Mouse (Mus musculus): ENCODE measurements at regions not wholly inside any gene's neighbourhood (a gene's known extent, or its start where the extent isn't known, plus 50 kb on each side); places are given as distances from the start of the nearest gene placed in this dataset.

GRCm38 (mm10) chr19:25729103-25729502 lies 56.9 kb downstream of the Dmrt2 start:
- 90% methylated on average over 5 of the region's 5 CpGs for WGBS
- Histone ChIP-seq H3K27ac (no peak overlapping the region), H3K4me1 (no peaks in the 10 kb centered on the region), H3K4me2 (replicated peaks) (no peak overlapping the region), H3K9me3 (replicated peaks) (no peaks in the 10 kb centered on the region), H3K27me3 (no peaks in the 10 kb centered on the region), H3K9ac (no peak overlapping the region), H3K4me3 (no peak overlapping the region), H3K36me3 (no peaks in the 10 kb centered on the region)
- ATAC-seq (ENCODE audit: low FRiP score), result no peak

GRCm38 (mm10) chr19:25729633-25730032 lies 57.4 kb downstream of the Dmrt2 start:
- H3K9ac ChIP-seq, result no peak overlapping the region
- no peaks in the 10 kb centered on the region for H3K9me3 ChIP-seq (replicated peaks)
- 93% methylated on average over 1 of the region's 1 CpGs for whole genome bisulfite sequencing
- H3K27ac ChIP-seq, result no peak overlapping the region
- H3K4me2 ChIP-seq (replicated peaks), result no peak overlapping the region
- H3K27me3 ChIP-seq, result no peaks in the 10 kb centered on the region
- H3K4me1 ChIP-seq, result no peaks in the 10 kb centered on the region
- ATAC-seq (ENCODE audit: low FRiP score), result no peak
- no peaks in the 10 kb centered on the region for H3K36me3 ChIP-seq
- H3K4me3 ChIP-seq, result no peak overlapping the region

DNA sequence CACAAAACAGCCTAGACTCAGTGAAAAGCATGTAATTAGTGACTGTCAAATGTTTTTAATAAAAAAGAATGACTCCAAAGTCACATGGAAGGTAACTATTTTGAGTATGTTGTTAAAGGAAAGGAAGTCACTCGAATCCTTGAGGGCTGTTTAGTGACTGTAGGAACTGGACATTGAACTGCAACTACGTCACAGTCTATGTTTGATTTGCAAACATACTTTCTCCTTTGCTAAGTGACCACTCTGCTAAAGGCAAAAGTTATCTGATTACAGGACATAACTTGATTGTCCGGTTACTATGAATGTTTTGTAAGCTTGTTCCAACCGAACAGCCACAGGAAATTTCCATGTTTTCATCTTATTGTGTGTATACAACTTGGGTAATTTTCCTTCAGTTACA lies 106.2 kb downstream of the Dmrt2 start:
- Histone ChIP-seq H3K9ac (no peak overlapping the region), H3K27ac (no peak overlapping the region), H3K4me3 (no peak overlapping the region), H3K4me2 (replicated peaks) (no peak overlapping the region), H3K27me3 (no peaks in the 10 kb centered on the region), H3K36me3 (no peaks in the 10 kb centered on the region), H3K4me1 (no peaks in the 10 kb centered on the region), H3K9me3 (replicated peaks) (no peaks in the 10 kb centered on the region)
- no peak for ATAC-seq (ENCODE audit: low FRiP score)
- WGBS, result 84% methylated on average over 4 of the region's 4 CpGs

- no peak overlapping the region for H3K9ac ChIP-seq
- no peaks in the 10 kb centered on the region for H3K9me3 ChIP-seq (replicated peaks)
- H3K4me1 ChIP-seq, result no peaks in the 10 kb centered on the region
- H3K4me2 ChIP-seq (replicated peaks), result no peak overlapping the region
- H3K27ac ChIP-seq, result no peak overlapping the region
- H3K36me3 ChIP-seq, result no peaks in the 10 kb centered on the region
- no peaks in the 10 kb centered on the region for H3K27me3 ChIP-seq
- ATAC-seq (ENCODE audit: low FRiP score), result no peak
- no peak overlapping the region for H3K4me3 ChIP-seq
- 59% methylated on average over 7 of the region's 7 CpGs for WGBS
These were observed 107.1 kb downstream of the Dmrt2 start for GRCm38 (mm10) chr19:25779356-25779755.

GRCm38 (mm10) chr19:25781314-25781713 lies 109.1 kb downstream of the Dmrt2 start:
- H3K4me1 ChIP-seq, result no peaks in the 10 kb centered on the region
- no peak overlapping the region for H3K4me2 ChIP-seq (replicated peaks)
- ATAC-seq (ENCODE audit: low FRiP score), result no peak
- no peak overlapping the region for H3K4me3 ChIP-seq
- H3K27me3 ChIP-seq, result no peaks in the 10 kb centered on the region
- H3K9me3 ChIP-seq (replicated peaks), result no peaks in the 10 kb centered on the region
- WGBS, result 88% methylated on average over 7 of the region's 7 CpGs
- no peak overlapping the region for H3K27ac ChIP-seq
- H3K36me3 ChIP-seq, result no peaks in the 10 kb centered on the region
- no peak overlapping the region for H3K9ac ChIP-seq

DNA sequence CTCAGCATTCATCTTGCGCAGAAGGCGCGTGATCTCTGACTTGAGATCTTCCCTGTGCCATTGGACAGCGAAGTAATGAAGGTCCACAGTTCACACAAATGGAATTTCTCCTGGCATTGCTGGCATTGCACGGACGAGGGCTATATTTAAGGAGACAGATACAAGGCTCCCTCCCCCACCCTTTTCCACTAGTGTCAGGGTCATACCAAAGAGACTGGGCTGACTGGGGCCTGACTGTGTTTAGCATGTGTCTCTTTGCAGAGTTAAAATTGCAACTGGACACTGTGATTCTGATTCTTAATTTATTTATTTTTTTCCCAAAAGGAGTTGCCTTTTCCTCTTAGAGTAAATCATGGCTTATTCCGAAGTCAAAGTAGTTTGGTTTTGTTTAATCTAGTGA lies 130.5 kb downstream of the Dmrt2 start:
- WGBS, result 81% methylated on average over 7 of the region's 7 CpGs
- H3K4me2 ChIP-seq (replicated peaks), result no peak overlapping the region

GRCm38 (mm10) chr19:25805351-25805750 lies 133.1 kb downstream of the Dmrt2 start:
- H3K36me3 ChIP-seq, result no peaks in the 10 kb centered on the region
- H3K4me2 ChIP-seq (replicated peaks), result no peak overlapping the region
- no peaks in the 10 kb centered on the region for H3K27me3 ChIP-seq
- no peaks in the 10 kb centered on the region for H3K4me1 ChIP-seq
- H3K9me3 ChIP-seq (replicated peaks), result no peaks in the 10 kb centered on the region
- ATAC-seq (ENCODE audit: low FRiP score), result no peak
- no peak overlapping the region for H3K27ac ChIP-seq
- no peak overlapping the region for H3K4me3 ChIP-seq
- no peak overlapping the region for H3K9ac ChIP-seq
- WGBS, result 66% methylated on average over 11 of the region's 11 CpGs

More for the DNA sequence above, 130.5 kb downstream of the Dmrt2 start:
- H3K36me3 ChIP-seq, result no peaks in the 10 kb centered on the region
- H3K4me1 ChIP-seq, result no peaks in the 10 kb centered on the region
- ATAC-seq (ENCODE audit: low FRiP score), result no peak
- H3K27me3 ChIP-seq, result no peaks in the 10 kb centered on the region
- no peak overlapping the region for H3K9ac ChIP-seq
- no peak overlapping the region for H3K27ac ChIP-seq
- no peak overlapping the region for H3K4me3 ChIP-seq
- no peaks in the 10 kb centered on the region for H3K9me3 ChIP-seq (replicated peaks)

DNA sequence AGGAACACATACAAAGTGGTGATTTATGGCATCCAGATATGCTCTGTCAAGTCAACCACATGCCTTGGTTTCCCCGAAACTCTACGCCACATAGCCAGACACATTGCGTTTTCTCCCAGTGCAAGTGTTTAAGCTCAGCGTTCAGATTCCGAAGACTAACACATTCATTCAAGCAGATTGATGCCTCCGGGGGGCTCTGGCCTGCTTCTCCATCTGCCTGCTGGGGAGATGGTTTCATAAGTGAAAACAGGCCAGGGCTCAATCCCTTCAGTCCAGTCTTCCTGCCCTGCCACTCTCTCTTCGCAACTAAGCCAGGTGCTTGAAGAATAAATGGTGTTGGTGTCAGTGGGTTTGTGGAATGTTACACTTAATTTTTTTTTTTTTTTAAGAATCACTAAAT lies 141.4 kb downstream of the Dmrt2 start:
- Histone ChIP-seq H3K4me2 (replicated peaks) (no peak overlapping the region), H3K9me3 (replicated peaks) (no peaks in the 10 kb centered on the region), H3K4me3 (no peak overlapping the region), H3K9ac (no peak overlapping the region), H3K27ac (no peak overlapping the region), H3K4me1 (no peaks in the 10 kb centered on the region), H3K36me3 (no peaks in the 10 kb centered on the region), H3K27me3 (no peaks in the 10 kb centered on the region)
- no peak for ATAC-seq (ENCODE audit: low FRiP score)
- 88% methylated on average over 7 of the region's 7 CpGs for WGBS

DNA sequence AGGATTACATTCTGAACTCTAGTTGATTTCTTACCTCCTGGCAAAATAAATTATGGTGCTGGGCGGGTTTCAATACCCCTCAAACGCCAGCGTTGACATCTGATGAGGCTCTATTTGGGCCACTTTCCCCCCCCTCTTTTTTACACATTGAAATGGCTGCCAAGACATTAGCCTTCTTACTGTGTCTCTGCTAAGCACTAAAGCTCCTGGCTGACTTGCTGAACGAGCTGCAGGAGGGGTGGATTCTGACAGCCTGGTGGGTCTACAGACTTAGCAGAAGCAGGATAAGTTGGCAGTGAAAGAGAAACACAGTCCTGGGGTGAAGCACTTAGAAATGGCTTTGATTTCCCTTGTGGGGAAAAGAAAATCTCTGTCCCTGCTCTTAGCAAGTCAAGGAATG lies 172.9 kb downstream of the Dmrt2 start:
- no peaks in the 10 kb centered on the region for H3K4me1 ChIP-seq
- no peak overlapping the region for H3K4me2 ChIP-seq (replicated peaks)
- no peak overlapping the region for H3K9ac ChIP-seq
- no peak overlapping the region for H3K27ac ChIP-seq
- H3K27me3 ChIP-seq, result no peaks in the 10 kb centered on the region
- no peaks in the 10 kb centered on the region for H3K36me3 ChIP-seq
- H3K4me3 ChIP-seq, result no peak overlapping the region
- WGBS, result 83% methylated on average over 4 of the region's 4 CpGs
- no peak for ATAC-seq (ENCODE audit: low FRiP score)
- no peaks in the 10 kb centered on the region for H3K9me3 ChIP-seq (replicated peaks)

GRCm38 (mm10) chr19:25856344-25856743 lies 184.1 kb downstream of the Dmrt2 start:
- H3K27ac ChIP-seq, result no peak overlapping the region
- no peaks in the 10 kb centered on the region for H3K36me3 ChIP-seq
- H3K4me3 ChIP-seq, result no peak overlapping the region
- H3K27me3 ChIP-seq, result no peaks in the 10 kb centered on the region
- ATAC-seq (ENCODE audit: low FRiP score), result no peak
- 70% methylated on average over 4 of the region's 4 CpGs for WGBS
- H3K9ac ChIP-seq, result no peak overlapping the region
- H3K4me2 ChIP-seq (replicated peaks), result no peak overlapping the region
- H3K9me3 ChIP-seq (replicated peaks), result no peaks in the 10 kb centered on the region
- H3K4me1 ChIP-seq, result peaks cover 3% of the 10 kb centered on the region; the same call in 1 of the 2 replicates

DNA sequence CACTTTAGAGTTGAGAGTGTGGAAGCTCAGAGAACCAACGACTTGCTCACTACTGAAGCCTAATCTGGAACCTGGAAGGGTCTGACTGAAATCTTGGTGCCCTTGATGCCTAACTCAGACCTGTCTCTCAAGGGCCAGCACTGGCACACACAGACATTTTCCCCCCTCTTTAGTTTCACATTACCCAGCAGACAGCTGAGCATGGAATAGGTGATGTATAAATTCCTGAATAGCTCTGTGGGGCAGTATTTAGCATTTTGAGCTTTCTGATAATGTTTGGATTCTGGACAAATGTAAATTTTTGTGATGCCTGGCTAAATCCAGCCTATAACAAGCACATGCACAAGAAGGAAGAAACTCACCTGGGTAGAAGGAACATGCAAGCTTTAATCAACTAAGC lies 191.1 kb downstream of the Dmrt2 start:
- Histone ChIP-seq H3K4me1 (peaks cover 3% of the 10 kb centered on the region; the same call in 1 of the 2 replicates), H3K9me3 (replicated peaks) (no peaks in the 10 kb centered on the region), H3K27me3 (no peaks in the 10 kb centered on the region), H3K36me3 (no peaks in the 10 kb centered on the region), H3K27ac (no peak overlapping the region), H3K4me2 (replicated peaks) (no peak overlapping the region), H3K9ac (no peak overlapping the region), H3K4me3 (no peak overlapping the region)
- ATAC-seq (ENCODE audit: low FRiP score), result no peak
- 62% methylated on average over 1 of the region's 1 CpGs for WGBS

DNA sequence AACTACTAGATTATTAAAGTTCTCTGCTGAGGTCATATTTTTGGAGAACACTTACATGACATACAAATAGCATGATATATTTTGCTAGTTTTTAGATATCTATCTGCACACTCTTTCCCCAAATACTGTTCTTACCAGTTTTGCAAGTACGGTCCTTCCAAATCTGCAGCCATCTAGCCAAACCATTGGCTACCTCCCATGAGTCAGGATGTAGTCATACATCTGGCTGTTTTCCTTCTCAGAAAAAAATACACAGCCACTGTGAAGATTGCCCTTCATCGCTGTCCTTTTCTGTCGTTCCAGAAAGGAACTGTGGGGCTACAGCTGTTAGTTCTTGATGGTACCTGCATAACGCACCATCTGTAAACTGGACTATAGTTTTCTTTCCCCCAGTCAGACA lies 234.5 kb downstream of the Dmrt2 start:
- H3K4me3 ChIP-seq, result no peak overlapping the region
- WGBS, result 91% methylated on average over 4 of the region's 4 CpGs
- no peak for ATAC-seq (ENCODE audit: low FRiP score)
- H3K27me3 ChIP-seq, result no peaks in the 10 kb centered on the region
- no peaks in the 10 kb centered on the region for H3K36me3 ChIP-seq
- H3K9me3 ChIP-seq (replicated peaks), result no peaks in the 10 kb centered on the region
- no peak overlapping the region for H3K27ac ChIP-seq
- H3K9ac ChIP-seq, result no peak overlapping the region
- H3K4me2 ChIP-seq (replicated peaks), result no peak overlapping the region
- no peaks in the 10 kb centered on the region for H3K4me1 ChIP-seq

- H3K9me3 ChIP-seq (replicated peaks), result no peaks in the 10 kb centered on the region
- no peaks in the 10 kb centered on the region for H3K27me3 ChIP-seq
- H3K4me2 ChIP-seq (replicated peaks), result no peak overlapping the region
- H3K9ac ChIP-seq, result no peak overlapping the region
- ATAC-seq (ENCODE audit: low FRiP score), result no peak
- H3K27ac ChIP-seq, result no peak overlapping the region
- H3K36me3 ChIP-seq, result no peaks in the 10 kb centered on the region
- H3K4me1 ChIP-seq, result peaks cover 10% of the 10 kb centered on the region
- H3K4me3 ChIP-seq, result no peak overlapping the region
These were observed 249.8 kb downstream of the Dmrt2 start for GRCm38 (mm10) chr19:25922052-25922451.

DNA sequence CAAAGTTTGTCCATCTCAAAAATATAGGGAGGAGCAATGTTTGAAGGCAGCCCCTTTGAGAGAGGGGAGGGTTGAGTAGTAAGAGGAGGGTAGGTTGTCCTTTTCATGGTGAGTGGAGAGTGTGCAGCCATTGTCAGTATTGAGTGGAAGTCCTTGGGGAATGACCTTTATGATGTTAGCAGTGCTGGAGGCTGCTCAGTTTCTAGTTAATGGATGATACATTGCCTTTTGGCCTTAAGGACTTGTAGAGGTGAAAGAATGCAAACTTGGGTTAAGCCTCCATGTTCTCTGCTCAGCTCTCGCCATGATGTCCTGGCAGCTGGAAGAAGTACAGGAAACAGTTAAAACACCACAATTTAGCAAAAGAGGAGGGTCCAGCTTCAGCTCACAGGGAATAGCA lies 250.6 kb downstream of the Dmrt2 start:
- no peak overlapping the region for H3K9ac ChIP-seq
- H3K27ac ChIP-seq, result no peak overlapping the region
- 88% methylated on average over 1 of the region's 1 CpGs for WGBS
- no peak overlapping the region for H3K4me2 ChIP-seq (replicated peaks)
- no peak overlapping the region for H3K4me3 ChIP-seq
- H3K4me1 ChIP-seq, result peaks cover 10% of the 10 kb centered on the region
- ATAC-seq (ENCODE audit: low FRiP score), result no peak
- H3K36me3 ChIP-seq, result no peaks in the 10 kb centered on the region
- H3K27me3 ChIP-seq, result no peaks in the 10 kb centered on the region
- H3K9me3 ChIP-seq (replicated peaks), result no peaks in the 10 kb centered on the region
